Comparison of ENCODE assay signal across 9 mouse cellular contexts in the genomic region with DNA sequence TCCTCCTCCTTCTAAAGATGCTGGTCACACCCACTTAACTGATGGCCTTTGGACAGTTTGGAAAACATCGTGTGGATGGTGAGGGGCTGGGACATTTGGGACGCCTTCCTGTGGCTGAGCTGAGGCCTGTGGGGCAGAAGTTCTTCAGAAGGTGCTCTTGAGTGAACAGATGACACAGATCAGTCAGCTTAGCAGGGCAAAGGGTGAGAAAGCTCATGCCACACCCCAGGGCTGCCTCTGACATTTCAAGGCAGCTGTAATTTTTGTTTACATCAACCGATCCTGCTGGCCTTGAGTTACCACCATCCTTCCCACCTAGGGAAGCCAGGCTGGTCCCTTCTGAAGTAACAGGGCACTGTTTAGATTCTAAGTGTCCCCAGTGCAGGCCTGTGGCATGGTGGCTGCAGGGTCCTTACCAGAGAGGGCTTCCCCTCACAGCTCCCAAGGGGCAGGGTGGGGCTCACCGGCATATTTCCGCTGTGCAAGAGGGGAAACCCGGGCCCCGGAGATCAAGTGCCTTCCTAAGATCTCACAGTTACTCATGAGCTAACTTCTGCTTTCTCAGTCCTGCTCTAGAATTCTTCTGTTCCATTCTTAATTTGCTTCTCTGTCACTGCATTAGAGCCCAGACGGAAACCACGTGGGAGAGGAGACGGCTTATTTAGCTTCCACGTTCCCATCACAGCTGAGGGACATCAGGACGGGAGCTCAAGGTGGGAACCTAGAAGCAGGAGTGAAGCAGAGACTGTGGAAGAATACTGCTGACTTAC. TPM values are rescaled to one million over a fixed set of nuclear protein-coding genes. Genes with fewer than 3 reads are reported as not detected.
A peak's percentile ranks its signal among the peaks of the same experiment; 100 is the strongest.
DNase-seq lines count a peak whose midpoint lies in the region; ATAC-seq and TF ChIP-seq lines count a peak whose summit lies in the region.
"Had no signal": no experiment of that assay in that cellular context is flagged by ENCODE, and none has a peak within 500 bp of the region (broad histone marks: within the 10 kb centered on the region; RNA-seq: fewer than 3 reads in every experiment).

No protein-coding gene starts in this region.

- no peak for TF ChIP-seq POLR2A in bone marrow macrophage, adult 2 months (IDR thresholded peaks at IDR 0.05; ENCODE audit: borderline replicate concordance, low read depth, low read length)

- H3K4me3 ChIP-seq in bone marrow macrophage, adult 2 months (ENCODE audit: insufficient read depth, low read length) = peak overlapping the region; percentile 28
- H3K4me3 ChIP-seq in liver, embryonic 11.5 days (ENCODE audit: low read depth, low read length) = 0 out of 2 replicates have a peak overlapping the region, but pooled peaks have one; percentile 3
- H3K4me3 ChIP-seq: hindbrain, embryonic 15.5 days had no signal

- H3K9ac ChIP-seq in liver, embryonic 11.5 days (ENCODE audit: low read depth, low read length) = peak overlapping the region; percentile 49; the same call in 1 of the 2 replicates
- H3K9ac ChIP-seq: hindbrain, embryonic 15.5 days had no signal

- ATAC-seq in liver, embryonic 11.5 days (replicated peaks; ENCODE audit: low FRiP score) = peak; percentile 52; the same call in 1 of the 2 replicates

- peak overlapping the region; percentile 85 for H3K27ac ChIP-seq in bone marrow macrophage, adult 2 months (ENCODE audit: insufficient read depth, low read depth, low read length)
- peak overlapping the region; percentile 62; the same call in 1 of the 2 replicates for H3K27ac ChIP-seq in liver, embryonic 11.5 days (ENCODE audit: low read depth, low read length)
- H3K27ac ChIP-seq: hindbrain, embryonic 15.5 days had no signal

- peak; percentile 49 to 76 for DNase-seq in heart, adult 18-20 months
- DNase-seq in heart, postnatal 4 days = no peak
- DNase-seq in liver, embryonic 11.5 days (ENCODE audit: low spot score) = no peak
- DNase-seq in spleen, adult 18-20 months = peak; percentile 91 to 92
- no peak for DNase-seq in adipocyte (ENCODE audit: low spot score)
- no peak for DNase-seq in cerebellum, postnatal 4 days (ENCODE audit: low spot score in 2 of 2)
- DNase-seq in urinary bladder, adult 2 months (ENCODE audit: low spot score) = no peak

- TF ChIP-seq CTCF in bone marrow macrophage, adult 2 months (IDR thresholded peaks at IDR 0.05; ENCODE audit: low read depth, low read length) = no peak

- H3K4me1 ChIP-seq in bone marrow macrophage, adult 2 months (ENCODE audit: control insufficient read depth, insufficient read depth, low read length) = peaks cover 32% of the 10 kb centered on the region
- H3K4me1 ChIP-seq in liver, embryonic 11.5 days (replicated peaks; ENCODE audit: control insufficient read depth, insufficient read depth, low read length) = peaks cover 22% of the 10 kb centered on the region

- H3K9me3 ChIP-seq in liver, embryonic 11.5 days (ENCODE audit: control insufficient read depth, low read length) = no peaks in the 10 kb centered on the region
- H3K9me3 ChIP-seq: hindbrain, embryonic 15.5 days had no signal

- H3K4me2 ChIP-seq in liver, embryonic 11.5 days = peak overlapping the region; percentile 51
- H3K4me2 ChIP-seq: hindbrain, embryonic 15.5 days had no signal

- H3K27me3 ChIP-seq in liver, embryonic 11.5 days (replicated peaks; ENCODE audit: control insufficient read depth, insufficient read depth, low read length) = no peaks in the 10 kb centered on the region
- H3K27me3 ChIP-seq: hindbrain, embryonic 15.5 days had no signal

- 17% methylated on average over 12 of the region's 12 CpGs for WGBS in liver, embryonic 11.5 days

- no peaks in the 10 kb centered on the region for H3K36me3 ChIP-seq in liver, embryonic 11.5 days (ENCODE audit: control insufficient read depth, insufficient read depth, low read length)
- H3K36me3 ChIP-seq: hindbrain, embryonic 15.5 days had no signal

RNA-seq across cellular contexts. Expression of a gene that starts 6.3 kb away (rescaled TPM):
- 10 to 100 TPM; 14.2 to 14.3 TPM for total RNA-seq in heart, adult 18-20 months (2021)
- total RNA-seq in heart, postnatal 4 days (2021) = 10 to 100 TPM; 16.8 to 17.3 TPM
- polyA plus RNA-seq in bone marrow macrophage, adult 2 months (2012; ENCODE audit: insufficient read depth, insufficient read length, missing spikeins) = 14.8 and 16.4 TPM in 2 replicates
- polyA plus RNA-seq in liver, embryonic 11.5 days (2014; fragmentation: Nextera tagmentation; extraction: Ambion mirVana) = 7.4 and 9.1 TPM in 2 replicates
- polyA plus RNA-seq in urinary bladder, adult 2 months (2012; rRNA removed) = 18.2 and 20.4 TPM in 2 replicates

RNA-seq across cellular contexts. Expression of a gene that starts 24.4 kb away (rescaled TPM):
- not detected for total RNA-seq in heart, adult 18-20 months (2021)
- total RNA-seq in heart, postnatal 4 days (2021) = not detected
- polyA plus RNA-seq in bone marrow macrophage, adult 2 months (2012; ENCODE audit: insufficient read depth, insufficient read length, missing spikeins) = not detected in 2 replicates
- polyA plus RNA-seq in liver, embryonic 11.5 days (2014; fragmentation: Nextera tagmentation; extraction: Ambion mirVana) = not detected in 2 replicates
- polyA plus RNA-seq in urinary bladder, adult 2 months (2012; rRNA removed) = not detected in 2 replicates
- polyA plus RNA-seq: hindbrain, embryonic 15.5 days had no signal

Comparison
In these comparisons a context has a peak if more than half of its experiments do, and no peak if none do; other contexts are left out.
1. DNase-seq: peak in heart, adult 18-20 months (2 of 2) and spleen, adult 18-20 months (2 of 2); none in heart, postnatal 4 days (single experiment), liver, embryonic 11.5 days (single experiment), adipocyte (single experiment), cerebellum, postnatal 4 days (0 of 2) and urinary bladder, adult 2 months (single experiment).